Mouse (Mus musculus): ENCODE data around the gene Setd1a. TPM values are rescaled to one million over a fixed set of nuclear protein-coding genes. Genes with fewer than 3 reads are reported as not detected.
"Not testable (repeated sequence)": the region's sequence is repeated elsewhere in the genome, so short reads cannot be mapped to it uniquely, and the experiment has no call there.

Gene Setd1a
- 10 to 100 TPM; 41.1 to 44.7 TPM for total RNA-seq (2021)
- long read RNA-seq, experiment 1, partial matches to known transcripts = 16 of 20 reads
- long read RNA-seq, experiment 1, other reads (novel, unspliced or antisense) = 4 of 20 reads
- long read RNA-seq, experiment 2, partial matches to known transcripts = 6 of 9 reads
- long read RNA-seq, experiment 2, other reads (novel, unspliced or antisense) = 3 of 9 reads

DNA sequence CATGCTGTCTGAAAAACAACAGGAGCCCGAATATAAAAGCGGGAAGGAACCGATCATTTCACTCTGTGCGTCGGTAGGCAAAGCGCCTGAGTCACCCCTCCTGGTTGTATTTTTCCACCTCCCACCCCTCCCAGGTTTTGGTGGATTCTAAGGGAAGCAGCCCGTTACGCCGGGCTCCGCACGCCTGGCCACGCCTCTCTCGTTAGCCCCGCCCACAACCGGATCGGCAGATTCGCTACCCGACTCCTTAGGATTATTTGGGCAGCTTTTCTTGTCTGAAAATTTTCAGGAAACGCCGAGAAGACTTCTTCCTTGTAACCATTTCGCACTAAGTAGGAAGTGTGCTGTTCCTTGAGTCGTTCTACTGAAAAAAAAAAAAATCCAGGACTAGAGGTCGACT lies at the start of gene Setd1a:
Gene Setd1a, plus strand, starts transcription at position 245 of the 400 bp plus-strand sequence.
- peak; percentile 89 to 90 for DNase-seq (ENCODE audit: low spot score in 2 of 2)

DNA sequence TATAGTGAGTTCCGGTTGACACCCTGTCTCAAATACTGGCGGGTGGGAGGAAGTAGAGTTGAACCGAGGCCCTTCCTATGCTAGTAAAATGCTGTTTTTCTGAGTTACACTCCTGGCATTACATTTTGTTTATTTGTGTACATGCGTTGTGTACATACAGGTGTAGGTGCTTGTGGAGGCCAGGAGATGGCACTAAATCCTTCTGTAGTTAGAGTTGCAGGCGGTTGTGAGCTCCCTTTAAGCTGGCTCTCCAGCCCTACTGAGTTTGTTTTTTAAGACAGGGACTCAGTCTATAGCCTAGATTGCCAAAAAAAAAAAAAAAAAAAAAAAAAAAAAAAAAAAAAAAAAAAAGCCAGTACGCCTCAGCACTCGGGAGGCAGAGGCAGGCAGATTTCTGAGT lies 48.6 kb upstream of the Setd1a start:
- no peak for DNase-seq (ENCODE audit: low spot score in 2 of 2)

DNA sequence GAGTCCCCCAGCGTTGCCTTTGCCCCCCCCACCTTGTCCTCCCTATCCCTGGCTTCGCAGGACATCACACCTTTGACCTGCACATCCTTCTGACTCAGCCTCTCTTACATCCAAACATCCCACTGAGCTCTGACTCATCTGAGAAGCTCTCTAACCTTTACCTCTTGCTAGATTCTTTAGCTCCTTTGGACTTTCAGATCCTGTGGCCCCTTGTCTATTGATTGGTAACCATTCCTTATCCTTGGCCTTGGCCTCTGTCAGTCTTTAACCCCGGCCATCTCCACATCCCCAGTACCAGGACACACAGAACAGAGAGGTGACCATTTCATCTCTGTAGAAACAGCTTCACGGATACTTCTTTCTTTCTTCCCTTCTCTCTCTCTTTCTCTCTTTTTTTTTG lies 46.3 kb upstream of the Setd1a start:
- no peak for DNase-seq (ENCODE audit: low spot score in 2 of 2)

DNA sequence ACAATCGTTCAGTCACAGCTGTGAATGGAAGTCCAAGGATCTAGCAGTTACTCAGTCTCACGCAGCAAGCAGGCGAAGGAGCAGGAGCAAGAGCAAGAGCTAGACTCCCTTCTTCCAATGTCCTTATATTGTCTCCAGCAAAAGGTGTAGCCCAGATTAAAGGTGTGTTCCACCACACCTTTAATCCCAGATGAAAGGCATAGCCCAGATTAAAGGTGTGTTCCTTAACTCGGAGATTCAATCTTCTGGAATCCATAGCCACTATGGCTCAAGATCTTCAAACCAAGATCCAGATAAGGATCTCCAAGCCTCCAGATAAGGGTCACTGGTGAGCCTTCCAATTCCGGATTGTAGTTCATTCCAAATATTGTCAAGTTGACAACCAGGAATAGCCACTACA lies 44.4 kb upstream of the Setd1a start, which contains the start of gene Ctf2:
Gene Ctf2, minus strand, starts transcription at position 101 of the 400 bp plus-strand sequence.
- not testable (repeated sequence) for DNase-seq (ENCODE audit: low spot score in 2 of 2)

DNA sequence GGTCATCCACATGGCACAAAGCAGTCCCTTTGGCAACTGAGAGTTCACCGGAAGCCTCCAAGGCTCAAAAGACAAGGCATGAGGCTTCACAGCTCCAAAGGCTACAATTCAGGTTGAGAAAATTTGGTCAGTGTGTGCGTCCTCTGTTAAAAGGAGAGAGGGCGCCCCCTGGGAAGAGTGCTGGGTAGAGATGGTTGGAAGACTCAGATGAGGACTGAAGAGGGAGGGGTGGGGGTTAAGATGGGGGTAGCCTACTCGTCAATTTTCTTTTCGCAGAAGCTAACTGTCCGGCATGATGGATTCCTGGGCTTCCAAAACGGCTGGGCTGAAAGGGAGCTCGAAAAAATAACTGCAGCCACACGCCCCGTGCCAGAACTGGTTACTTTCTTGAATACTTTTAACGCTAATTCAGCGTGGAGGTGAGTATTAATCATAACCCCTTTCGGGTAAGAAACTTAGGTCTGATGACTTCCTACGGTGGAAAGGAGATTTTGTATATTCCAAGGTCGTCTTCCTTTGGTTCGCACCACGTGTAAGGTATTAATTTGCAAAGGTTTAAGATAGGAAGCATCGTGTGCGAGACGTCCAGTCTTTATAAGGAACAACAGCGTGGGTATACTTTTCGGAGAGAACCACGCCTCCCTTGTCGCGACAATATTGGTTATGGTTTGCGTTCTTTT lies 32.0 kb upstream of the Setd1a start, which contains the start of gene Fbxl19:
Gene Fbxl19, plus strand, starts transcription at position 178 of the 680 bp plus-strand sequence.
- peak; percentile 75 to 79 for DNase-seq (ENCODE audit: low spot score in 2 of 2)

DNA sequence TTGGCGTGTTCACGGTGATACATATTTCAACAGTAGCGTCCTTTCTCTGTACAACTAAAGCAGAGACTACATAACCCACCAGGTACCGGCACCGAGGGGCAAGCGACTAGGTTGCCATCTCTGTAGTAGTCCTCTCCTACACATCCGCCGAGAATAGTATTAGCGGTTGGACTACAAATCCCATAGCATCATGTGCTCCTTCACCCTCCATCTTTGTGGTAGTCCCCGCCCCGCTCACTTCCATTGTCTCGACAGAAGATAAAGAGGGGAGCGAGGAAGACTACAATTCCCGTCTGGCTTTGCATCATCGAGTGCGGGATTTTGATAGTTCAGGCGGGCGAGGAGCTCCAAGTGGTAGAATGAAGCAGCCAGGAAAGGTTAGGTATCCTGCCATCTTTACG lies 31.2 kb upstream of the Setd1a start:
- peak; percentile 89 to 94 for DNase-seq (ENCODE audit: low spot score in 2 of 2)

DNA sequence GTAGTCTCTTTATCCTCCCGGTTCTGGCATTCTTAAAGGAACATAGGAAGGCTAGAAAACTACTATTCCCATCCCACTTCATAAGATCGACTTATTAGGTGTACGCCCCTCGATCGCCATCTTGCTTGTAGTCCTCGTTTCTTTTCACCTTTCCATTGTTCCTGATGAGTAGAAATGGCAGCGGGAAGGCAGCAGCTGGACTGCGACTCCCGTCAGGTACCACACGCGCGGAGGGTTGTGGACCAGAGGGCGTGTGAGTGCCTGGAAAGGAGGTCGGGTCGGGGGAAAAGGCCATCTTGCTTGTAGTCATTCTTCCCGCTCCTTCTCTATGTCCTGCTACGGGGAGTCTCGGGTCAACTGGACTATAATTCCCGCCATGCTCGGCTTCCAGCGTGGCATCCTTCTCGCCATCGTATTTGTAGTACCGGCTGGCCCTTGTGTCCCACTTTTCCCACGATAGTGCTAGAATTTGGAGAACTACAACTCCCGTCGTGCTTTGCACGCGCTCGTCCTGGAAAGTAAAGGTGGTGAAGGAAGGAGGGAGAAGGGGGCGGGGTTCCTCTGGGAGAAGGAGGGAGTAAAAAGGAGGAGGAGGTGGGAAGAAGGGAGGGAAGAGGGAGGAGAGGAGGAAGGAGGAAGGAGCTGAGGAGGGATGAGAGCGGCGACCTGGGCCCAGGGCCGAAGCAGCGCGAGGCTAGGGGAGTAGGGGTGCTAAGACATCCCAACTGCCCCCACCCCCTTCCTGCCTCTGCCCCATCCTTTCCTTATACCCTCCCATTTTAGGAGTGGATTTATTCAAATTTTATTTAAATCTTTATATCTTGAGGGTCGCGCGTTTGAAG lies 30.6 kb upstream of the Setd1a start:
- DNase-seq (ENCODE audit: low spot score in 2 of 2) = peak; percentile 96 to 98

DNA sequence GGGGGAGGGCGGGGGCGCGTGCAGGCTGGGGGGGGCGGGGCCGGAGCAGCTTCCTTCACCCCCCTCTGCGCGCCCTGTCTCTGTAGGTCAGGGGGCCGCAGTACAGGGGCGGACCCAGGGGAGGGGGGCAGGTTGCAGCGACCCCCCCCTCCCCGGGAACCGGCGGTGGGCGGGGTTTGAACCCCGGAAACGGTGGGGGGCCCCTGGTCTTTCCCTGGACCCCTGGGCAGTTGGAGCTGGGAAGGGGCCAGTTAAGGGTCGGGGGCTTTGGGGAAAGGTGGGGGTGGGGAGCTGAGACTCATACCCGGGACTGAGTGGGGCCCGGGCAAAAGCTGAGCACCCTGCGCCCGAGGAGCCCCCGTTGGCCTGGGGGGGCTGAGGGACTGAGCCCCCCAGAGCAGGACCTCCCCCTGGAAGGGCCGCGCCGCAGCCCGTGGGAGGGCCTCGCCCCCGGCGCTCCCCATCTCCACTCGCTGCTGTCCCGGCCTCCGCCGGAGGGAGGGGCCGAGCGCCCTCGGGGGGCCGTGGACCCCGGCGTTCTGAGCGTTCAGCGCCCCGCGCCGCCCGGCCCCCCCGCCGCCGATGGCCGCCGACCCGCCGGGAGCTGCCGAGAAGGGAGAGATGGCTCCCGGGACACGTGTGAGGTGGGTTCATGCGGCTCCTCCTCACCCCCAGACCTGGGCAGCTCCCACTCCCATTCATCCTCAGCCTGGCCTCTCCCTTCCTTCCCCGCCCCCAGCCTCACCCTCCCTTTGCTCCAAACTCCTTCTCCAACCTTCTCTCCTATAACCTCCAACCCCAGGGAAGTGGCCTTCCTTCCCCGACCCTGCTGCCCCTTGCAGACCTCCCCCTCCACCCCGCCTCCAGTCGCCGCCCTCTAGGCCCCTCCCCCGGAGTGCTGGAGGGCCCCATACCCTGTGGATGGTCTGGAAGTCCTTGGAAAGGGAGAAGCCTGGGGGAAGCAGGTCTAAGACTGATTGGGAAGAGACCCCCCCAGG lies 29.7 kb upstream of the Setd1a start:
- no peak for DNase-seq (ENCODE audit: low spot score in 2 of 2)

DNA sequence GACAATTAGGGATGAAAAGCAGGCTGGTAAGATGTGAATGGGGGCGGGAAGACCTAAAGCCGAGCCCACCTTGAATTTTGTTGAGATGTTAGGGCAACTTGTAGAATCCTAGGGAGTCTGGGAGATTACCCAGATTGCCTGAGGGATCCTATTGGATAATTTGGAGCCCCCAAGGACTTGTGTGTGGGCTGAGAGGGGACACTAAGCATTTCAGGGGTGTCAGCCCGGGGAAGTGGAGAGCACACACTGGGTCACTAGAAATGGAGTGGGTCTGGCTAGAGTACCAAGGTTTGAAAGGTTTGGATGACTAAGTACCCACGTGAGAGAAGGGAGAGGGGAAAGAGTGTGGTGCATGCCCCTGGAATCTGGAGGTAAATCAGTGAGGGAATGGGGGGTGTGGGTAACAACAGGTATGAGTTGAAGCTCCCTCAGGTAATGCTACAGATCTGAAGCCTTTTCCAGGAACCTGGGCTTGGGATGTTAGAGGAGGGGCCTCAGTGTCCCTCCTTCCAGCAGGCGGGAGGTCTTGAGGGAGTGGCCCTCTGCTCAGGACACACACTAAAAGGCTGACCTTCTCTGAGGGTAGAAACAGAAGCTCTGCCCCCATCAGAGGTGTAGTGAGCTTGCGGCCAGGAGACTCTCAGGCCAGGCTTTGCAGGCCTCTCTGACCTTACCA lies 28.8 kb upstream of the Setd1a start:
- no peak for DNase-seq (ENCODE audit: low spot score in 2 of 2)

DNA sequence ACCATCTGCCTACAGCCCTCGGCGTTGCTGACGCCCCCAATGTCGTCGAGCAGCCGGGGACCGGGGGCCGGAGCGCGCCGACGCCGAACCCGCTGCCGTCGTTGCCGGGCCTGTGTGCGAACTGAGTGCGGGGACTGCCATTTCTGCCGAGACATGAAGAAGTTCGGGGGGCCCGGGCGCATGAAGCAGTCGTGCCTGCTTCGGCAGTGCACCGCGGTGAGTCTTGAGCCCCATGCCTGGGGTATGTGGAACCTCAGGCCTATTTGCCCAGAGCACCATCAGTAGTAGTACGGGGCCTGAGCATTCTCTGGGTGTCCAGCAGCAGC lies 28.3 kb upstream of the Setd1a start:
- no peak for DNase-seq (ENCODE audit: low spot score in 2 of 2)

DNA sequence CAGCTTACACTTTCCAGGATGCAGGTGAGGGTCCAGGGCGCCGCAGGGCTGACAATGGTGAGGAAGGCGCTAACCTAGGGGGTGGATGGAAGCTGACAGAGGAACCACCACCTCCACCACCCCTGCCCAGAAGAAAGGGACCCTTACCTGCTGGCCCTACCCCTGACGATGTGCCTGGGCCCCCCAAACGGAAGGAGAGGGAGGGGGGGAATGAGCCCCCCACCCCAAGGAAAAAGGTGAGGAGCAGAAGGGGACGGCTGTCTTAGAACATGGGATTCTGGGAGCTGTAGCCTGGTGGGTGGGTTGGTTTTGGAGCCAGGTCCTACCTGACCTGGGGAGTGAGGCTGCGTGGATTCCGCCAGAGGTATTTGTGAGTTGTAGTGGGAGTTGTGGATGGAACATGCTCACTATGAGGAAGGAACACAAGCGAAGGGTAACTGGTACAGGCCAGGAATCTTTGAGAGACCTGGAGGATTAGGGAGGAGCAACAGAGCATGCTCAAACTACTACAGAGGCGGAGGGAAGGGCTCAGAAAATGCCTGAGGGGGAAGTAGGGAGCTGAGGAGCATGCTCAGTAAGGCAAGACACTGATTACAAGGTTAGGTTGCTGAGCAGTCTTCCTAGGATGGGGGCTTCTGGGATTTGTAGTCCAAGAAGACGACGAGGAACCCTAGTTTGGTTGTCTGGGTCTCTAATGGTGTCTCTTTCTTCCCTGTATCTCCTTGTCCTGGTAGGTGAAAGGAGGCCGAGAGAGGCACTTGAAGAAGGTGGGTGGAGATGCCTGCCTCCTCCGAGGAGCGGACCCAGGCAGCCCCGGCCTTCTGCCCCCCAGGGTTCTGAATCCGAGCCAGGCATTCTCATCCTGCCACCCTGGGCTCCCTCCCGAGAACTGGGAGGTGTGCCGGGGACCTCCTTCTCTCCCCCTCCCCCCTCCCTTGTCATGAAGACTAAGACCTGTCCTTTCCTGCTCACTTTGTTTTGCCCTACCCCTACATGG lies 26.0 kb upstream of the Setd1a start:
- no peak for DNase-seq (ENCODE audit: low spot score in 2 of 2)

DNA sequence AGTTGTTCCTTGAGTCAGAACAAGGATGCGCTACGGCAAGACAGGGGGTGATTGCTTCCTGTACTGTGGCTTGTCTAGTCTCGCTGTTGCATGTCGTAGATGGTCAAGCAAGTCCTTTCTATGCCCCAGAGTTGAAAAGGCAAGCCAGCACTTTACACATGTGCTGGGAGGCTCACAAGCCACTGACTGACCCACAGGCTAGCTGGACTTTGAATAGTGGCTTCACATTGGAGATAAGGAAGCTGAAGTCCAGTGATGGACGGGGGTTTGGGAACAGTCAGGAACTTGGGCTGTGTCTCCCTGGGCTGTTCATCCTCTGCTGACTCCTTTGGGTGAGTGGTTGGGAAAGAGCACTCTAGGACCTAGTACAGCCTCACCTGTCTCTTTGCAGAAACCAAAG lies 24.9 kb upstream of the Setd1a start:
- DNase-seq (ENCODE audit: low spot score in 2 of 2) = no peak

DNA sequence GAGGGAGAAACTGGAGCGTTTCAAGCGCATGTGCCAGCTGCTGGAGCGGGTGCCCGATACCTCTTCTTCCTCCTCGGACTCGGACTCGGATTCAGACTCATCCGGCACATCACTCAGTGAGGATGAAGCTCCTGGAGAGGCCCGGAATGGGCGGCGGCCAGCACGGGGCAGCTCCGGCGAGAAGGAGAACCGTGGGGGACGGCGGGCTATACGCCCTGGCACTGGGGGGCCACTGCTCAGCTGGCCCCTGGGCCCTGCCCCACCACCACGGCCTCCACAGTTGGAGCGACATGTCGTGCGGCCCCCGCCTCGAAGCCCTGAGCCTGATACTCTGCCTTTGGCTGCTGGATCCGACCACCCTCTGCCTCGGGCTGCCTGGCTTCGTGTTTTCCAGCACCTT lies 24.4 kb upstream of the Setd1a start:
- DNase-seq (ENCODE audit: low spot score in 2 of 2) = no peak

DNA sequence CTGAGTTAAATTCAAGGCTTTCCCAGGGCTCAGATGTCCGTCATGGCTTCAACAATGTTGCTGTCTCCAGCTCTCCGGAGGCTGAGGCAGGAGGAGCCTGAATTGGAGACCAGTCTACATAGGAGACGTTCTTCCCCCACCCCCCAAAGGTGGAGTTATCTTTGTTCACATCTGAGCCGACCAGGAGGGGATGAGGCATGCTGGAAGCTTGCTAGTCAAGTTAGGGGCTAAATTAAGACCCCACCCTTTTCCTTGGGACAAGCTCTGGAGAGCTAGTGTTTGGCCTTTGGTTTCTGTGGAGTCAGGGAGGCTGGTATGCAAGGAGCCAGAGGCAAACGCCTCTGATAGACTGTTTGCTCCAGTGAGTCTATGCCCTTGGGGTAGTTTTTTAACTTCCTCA lies 23.3 kb upstream of the Setd1a start:
- DNase-seq (ENCODE audit: low spot score in 2 of 2) = no peak

DNA sequence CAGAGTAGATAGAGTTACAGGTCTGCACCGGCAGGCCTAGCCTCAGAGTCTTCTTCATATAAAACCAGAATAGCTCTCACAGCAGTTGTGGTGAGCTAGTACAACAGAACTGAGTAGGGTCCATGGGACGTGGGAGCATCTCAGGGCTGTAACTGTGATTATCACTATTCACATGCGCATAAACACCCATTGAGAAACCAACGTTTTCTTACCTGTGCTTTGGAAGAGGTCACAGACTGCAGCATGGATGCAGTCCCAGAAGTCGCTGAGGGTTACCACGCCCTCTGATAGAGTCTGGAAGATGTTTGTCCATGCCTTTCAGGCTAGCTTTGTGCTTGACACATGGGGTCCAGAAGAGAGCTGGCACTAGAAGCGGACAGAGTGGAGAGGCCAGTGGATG lies 22.7 kb upstream of the Setd1a start:
- no peak for DNase-seq (ENCODE audit: low spot score in 2 of 2)

DNA sequence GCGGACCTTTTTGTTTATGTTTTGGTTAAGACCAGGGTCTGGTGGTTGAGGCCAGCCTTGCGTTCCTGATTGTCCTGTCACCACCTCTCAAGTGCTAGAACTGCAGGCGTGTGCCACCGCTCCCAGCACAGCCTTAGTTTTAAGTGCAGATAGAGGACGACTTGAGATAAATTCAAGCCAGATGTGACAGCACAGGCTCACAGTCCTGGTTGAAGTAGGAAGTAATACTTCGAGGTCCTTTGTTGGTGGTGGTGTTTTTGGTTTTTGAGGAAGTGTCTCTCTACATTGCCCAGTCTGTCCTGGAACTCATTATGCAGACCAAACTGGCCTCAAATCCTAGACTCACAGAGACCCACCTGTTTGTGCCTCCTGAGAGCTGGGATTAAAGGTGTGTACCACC lies 16.8 kb upstream of the Setd1a start:
- DNase-seq (ENCODE audit: low spot score in 2 of 2) = no peak

DNA sequence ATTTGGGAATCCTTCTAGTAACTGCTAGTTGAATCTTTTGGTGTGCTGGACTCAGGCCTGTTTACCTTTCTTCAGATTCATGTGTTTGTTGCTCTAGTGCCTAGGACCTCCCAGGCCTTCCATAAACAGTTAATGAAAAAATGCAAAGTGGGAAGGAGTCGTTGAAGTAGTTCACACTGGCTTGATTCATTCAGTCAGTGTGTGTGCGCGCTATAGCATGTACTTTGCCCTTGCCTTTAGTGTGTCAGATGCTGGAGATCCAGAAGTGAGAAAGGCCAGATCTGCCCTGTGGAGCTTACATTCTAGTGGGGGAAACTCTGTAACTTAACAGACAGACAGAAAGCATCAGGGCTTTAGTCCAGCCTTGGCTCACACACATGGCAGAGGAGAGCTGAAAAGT lies 16.0 kb upstream of the Setd1a start:
- DNase-seq (ENCODE audit: low spot score in 2 of 2) = no peak

DNA sequence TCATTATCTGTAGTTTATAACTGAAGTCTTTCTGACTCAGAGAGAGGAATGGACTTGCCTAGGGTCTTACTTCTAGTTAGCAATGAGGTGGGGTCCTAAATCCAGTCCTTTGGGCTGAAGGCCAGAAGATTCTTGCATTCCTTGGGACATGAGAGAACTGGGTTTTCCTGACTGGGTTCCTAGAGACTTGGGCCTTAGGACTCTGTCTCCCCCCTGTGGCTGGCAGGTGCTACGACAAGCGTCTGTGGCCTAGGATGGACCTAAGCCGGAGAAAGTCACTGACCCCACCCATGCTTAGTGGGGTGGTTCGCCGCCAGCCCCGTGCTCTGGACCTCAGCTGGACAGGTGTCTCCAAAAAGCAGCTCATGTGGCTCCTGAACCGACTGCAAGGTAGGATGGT lies 15.4 kb upstream of the Setd1a start:
- DNase-seq (ENCODE audit: low spot score in 2 of 2) = peak in 1 of 2 experiments; percentile 63

DNA sequence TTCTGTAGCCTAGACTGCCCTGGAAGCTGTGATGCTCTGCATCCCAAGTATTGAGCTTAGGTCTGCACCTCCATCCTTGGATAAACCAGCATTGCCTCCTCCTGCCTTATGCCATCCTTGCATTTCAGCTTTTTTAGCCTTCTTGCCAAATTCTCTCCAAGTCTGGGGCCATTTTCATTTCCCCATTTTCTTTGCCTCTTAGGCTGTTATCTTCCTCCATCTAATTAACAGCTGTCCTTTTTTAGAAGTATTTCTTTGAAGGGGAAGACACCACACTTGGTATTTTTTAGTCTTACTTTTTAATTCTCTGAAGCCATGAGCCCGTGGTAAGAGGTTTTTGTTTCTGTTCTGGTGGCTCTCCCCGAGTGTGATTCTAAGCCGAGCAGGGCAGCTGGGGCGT lies 12.8 kb upstream of the Setd1a start:
- no peak for DNase-seq (ENCODE audit: low spot score in 2 of 2)
